ENCODE assay signal across 25 mouse cellular contexts in genomic region chr17:87255672-87256071, GRCm38 (mm10). TPM values are rescaled to one million over a fixed set of nuclear protein-coding genes. Genes with fewer than 3 reads are reported as not detected.
DNase-seq lines count a peak whose midpoint lies in the region; ATAC-seq lines count a peak whose summit lies in the region.
"Had no signal": no experiment of that assay in that cellular context is flagged by ENCODE, and none has a peak within 500 bp of the region (broad histone marks: within the 10 kb centered on the region; RNA-seq: fewer than 3 reads in every experiment).

No protein-coding gene starts in this region.

- H3K9me3 ChIP-seq in liver, embryonic 15.5 days (replicated peaks), result no peaks in the 10 kb centered on the region
- H3K9me3 ChIP-seq in liver, embryonic 11.5 days (ENCODE audit: control insufficient read depth, low read length), result no peaks in the 10 kb centered on the region

- no peaks in the 10 kb centered on the region for H3K4me1 ChIP-seq in liver, embryonic 15.5 days (replicated peaks)
- no peaks in the 10 kb centered on the region for H3K4me1 ChIP-seq in liver, embryonic 11.5 days (replicated peaks; ENCODE audit: control insufficient read depth, insufficient read depth, low read length)

- peaks cover 51% of the 10 kb centered on the region for H3K36me3 ChIP-seq in liver, embryonic 15.5 days (replicated peaks)
- H3K36me3 ChIP-seq in liver, embryonic 11.5 days (ENCODE audit: control insufficient read depth, insufficient read depth, low read length), result peaks cover 32% of the 10 kb centered on the region

- no peak overlapping the region for H3K9ac ChIP-seq in liver, embryonic 15.5 days
- no peak overlapping the region for H3K9ac ChIP-seq in liver, embryonic 11.5 days (ENCODE audit: low read depth, low read length)
- H3K9ac ChIP-seq: forebrain, postnatal 0 days; heart, embryonic 13.5 days; hindbrain, embryonic 14.5 days; liver, embryonic 14.5 days had no signal

- no peak overlapping the region for H3K4me3 ChIP-seq in liver, embryonic 15.5 days (replicated peaks)
- H3K4me3 ChIP-seq in liver, embryonic 11.5 days (ENCODE audit: low read depth, low read length), result no peak overlapping the region
- H3K4me3 ChIP-seq: heart, adult 2 months; heart, embryonic 13.5 days had no signal

- H3K4me2 ChIP-seq in liver, embryonic 15.5 days, result no peak overlapping the region
- H3K4me2 ChIP-seq in liver, embryonic 11.5 days, result no peak overlapping the region
- H3K4me2 ChIP-seq: heart, embryonic 13.5 days; hindbrain, embryonic 14.5 days had no signal

- ATAC-seq in liver, embryonic 15.5 days (ENCODE audit: insufficient read depth), result peak; percentile 49
- ATAC-seq in liver, embryonic 11.5 days (replicated peaks; ENCODE audit: low FRiP score), result no peak
- peak; percentile 91 for ATAC-seq in granulocyte monocyte progenitor cell, adult 5-6 weeks (replicated peaks; ENCODE audit: poor library complexity, severe bottlenecking)
- peak; percentile 93 for ATAC-seq in megakaryocyte progenitor cell, adult 5-6 weeks (replicated peaks; ENCODE audit: poor library complexity)
- ATAC-seq: forebrain, postnatal 0 days; inflammation-experienced regulatory T-cells, adult 6 months; lung, postnatal 0 days; midbrain, embryonic 16.5 days; Patski had no signal

- intact Hi-C loops in heart, postnatal 25 days (cut with DNase I), result loop anchor here (10.0 kb wide), 1 partner anchor 771 kb away; no protein-coding TSS in a partner anchor

- no peak for DNase-seq in liver, embryonic 11.5 days (ENCODE audit: low spot score)
- peak; percentile 75 for DNase-seq in retina, postnatal 1 day
- DNase-seq in right cerebral cortex, postnatal 36 days (ENCODE audit: low spot score in 2 of 2), result no peak
- DNase-seq in heart, postnatal 25 days (ENCODE audit: low spot score), result no peak
- DNase-seq: cerebellum, adult 18-20 months; cerebellum, postnatal 14 days; embryo, embryonic 11 days; forebrain, postnatal 0 days; gastrocnemius, postnatal 25 days; heart, adult 2 months; heart, postnatal 36 days; kidney, adult 18-20 months; kidney, postnatal 10 days; right cerebral cortex, postnatal 25 days; thymus, postnatal 14 days had no signal

- H3K27me3 ChIP-seq in liver, embryonic 15.5 days, result no peaks in the 10 kb centered on the region
- no peaks in the 10 kb centered on the region for H3K27me3 ChIP-seq in liver, embryonic 11.5 days (replicated peaks; ENCODE audit: control insufficient read depth, insufficient read depth, low read length)
- H3K27me3 ChIP-seq: heart, embryonic 13.5 days; Patski had no signal

- WGBS in liver, embryonic 15.5 days (ENCODE audit: insufficient replicate concordance), result 72% methylated on average over 16 of the region's 16 CpGs
- 84% methylated on average over 16 of the region's 16 CpGs for WGBS in liver, embryonic 11.5 days

- H3K27ac ChIP-seq in liver, embryonic 15.5 days (replicated peaks), result no peak overlapping the region
- no peak overlapping the region for H3K27ac ChIP-seq in liver, embryonic 11.5 days (ENCODE audit: low read depth, low read length)
- H3K27ac ChIP-seq: heart, adult 2 months; heart, embryonic 13.5 days; hindbrain, embryonic 14.5 days; liver, embryonic 14.5 days had no signal

RNA-seq across cellular contexts. Expression of gene Mcfd2, which starts 10.1 kb away (rescaled TPM):
- 74.1 and 87.6 TPM in 2 replicates for polyA plus RNA-seq in liver, embryonic 15.5 days (2015; fragmentation: Nextera tagmentation; extraction: Ambion mirVana)
- 71.9 and 76.9 TPM in 2 replicates for polyA plus RNA-seq in liver, embryonic 11.5 days (2014; fragmentation: Nextera tagmentation; extraction: Ambion mirVana)
- total RNA-seq in granulocyte monocyte progenitor cell, adult 5-6 weeks (2014; fragmentation: Nextera tagmentation), result 64.9 and 73.6 TPM in 2 replicates
- total RNA-seq in granulocyte monocyte progenitor cell, adult 5-6 weeks (2017), result 112 and 128 TPM in 2 replicates
- 41.7 and 41.8 TPM in 2 replicates for total RNA-seq in megakaryocyte progenitor cell, adult 5-6 weeks (2015)
- 111 and 130 TPM in 2 replicates for total RNA-seq in megakaryocyte progenitor cell, adult 5-6 weeks (2017)
- total RNA-seq in heart, postnatal 25 days (2021), result 10 to 100 TPM; 41.8 to 46.4 TPM

RNA-seq across cellular contexts. Expression of gene Ttc7, which starts 27.0 kb away (rescaled TPM):
- 10.8 and 11.3 TPM in 2 replicates for polyA plus RNA-seq in liver, embryonic 15.5 days (2015; fragmentation: Nextera tagmentation; extraction: Ambion mirVana)
- polyA plus RNA-seq in liver, embryonic 11.5 days (2014; fragmentation: Nextera tagmentation; extraction: Ambion mirVana), result 14.1 and 14.3 TPM in 2 replicates
- total RNA-seq in granulocyte monocyte progenitor cell, adult 5-6 weeks (2014; fragmentation: Nextera tagmentation), result 68.9 and 94.1 TPM in 2 replicates
- 42.2 and 46.7 TPM in 2 replicates for total RNA-seq in granulocyte monocyte progenitor cell, adult 5-6 weeks (2017)
- total RNA-seq in megakaryocyte progenitor cell, adult 5-6 weeks (2015), result 47.8 and 54.7 TPM in 2 replicates
- 53.2 and 58.5 TPM in 2 replicates for total RNA-seq in megakaryocyte progenitor cell, adult 5-6 weeks (2017)
- total RNA-seq in heart, postnatal 25 days (2021), result 10 to 100 TPM; 10.4 to 13.0 TPM
